Mouse (Mus musculus): ENCODE data around the gene Srl. TPM values are rescaled to one million over a fixed set of nuclear protein-coding genes. Genes with fewer than 3 reads are reported as not detected.

Srl gene
- total and polyA plus RNA-seq, 2 experiments from 2014 or later = 11.6 to 34.4 TPM

GRCm38 (mm10) chr16:4495861-4496260, 45.8 kb downstream of the Srl start:
- Histone ChIP-seq H3K27me3 (ENCODE audit: insufficient read depth, low read length) (no peaks in the 10 kb centered on the region), H3K9me3 (ENCODE audit: low read length) (no peaks in the 10 kb centered on the region), H3K4me3 (ENCODE audit: low read depth, low read length) (no peak overlapping the region), H3K9ac (replicated peaks; ENCODE audit: low read length, poor library complexity, severe bottlenecking) (no peak overlapping the region), H3K36me3 (ENCODE audit: insufficient read depth, low read length) (peaks cover 6% of the 10 kb centered on the region; the same call in 1 of the 2 replicates), H3K27ac (ENCODE audit: low read depth, low read length) (no peak overlapping the region), H3K4me1 (ENCODE audit: insufficient read depth, low read length) (no peaks in the 10 kb centered on the region), H3K4me2 (ENCODE audit: low read depth, low read length, poor library complexity, severe bottlenecking) (no peak overlapping the region)
- TF ChIP-seq CTCF (IDR thresholded peaks at IDR 0.05) = no peak
- WGBS = 82% methylated on average over 5 of the region's 5 CpGs
- DNase-seq (ENCODE audit: low spot score) = no peak
- ATAC-seq (ENCODE audit: low FRiP score) = no peak

GRCm38 (mm10) chr16:4492777-4493563, 48.6 kb downstream of the Srl start:
- ATAC-seq (ENCODE audit: low FRiP score) (no peak), DNase-seq (ENCODE audit: low spot score) (no peak)
- 66% methylated on average over 2 of the region's 2 CpGs for WGBS
- no peaks in the 10 kb centered on the region for H3K4me1 ChIP-seq (ENCODE audit: insufficient read depth, low read length)
- H3K9ac ChIP-seq (replicated peaks; ENCODE audit: low read length, poor library complexity, severe bottlenecking) = no peak overlapping the region
- no peak overlapping the region for H3K4me3 ChIP-seq (ENCODE audit: low read depth, low read length)
- no peaks in the 10 kb centered on the region for H3K27me3 ChIP-seq (ENCODE audit: insufficient read depth, low read length)
- peaks cover 6% of the 10 kb centered on the region; the same call in 1 of the 2 replicates for H3K36me3 ChIP-seq (ENCODE audit: insufficient read depth, low read length)
- H3K4me2 ChIP-seq (ENCODE audit: low read depth, low read length, poor library complexity, severe bottlenecking) = no peak overlapping the region
- H3K27ac ChIP-seq (ENCODE audit: low read depth, low read length) = no peak overlapping the region
- H3K9me3 ChIP-seq (ENCODE audit: low read length) = no peaks in the 10 kb centered on the region
- no peak for TF ChIP-seq CTCF (IDR thresholded peaks at IDR 0.05)

- Histone ChIP-seq H3K36me3 (ENCODE audit: insufficient read depth, low read length) (peaks cover 6% of the 10 kb centered on the region; the same call in 1 of the 2 replicates), H3K27me3 (ENCODE audit: insufficient read depth, low read length) (no peaks in the 10 kb centered on the region), H3K4me3 (ENCODE audit: low read depth, low read length) (no peak overlapping the region), H3K4me2 (ENCODE audit: low read depth, low read length, poor library complexity, severe bottlenecking) (no peak overlapping the region), H3K27ac (ENCODE audit: low read depth, low read length) (no peak overlapping the region), H3K9ac (replicated peaks; ENCODE audit: low read length, poor library complexity, severe bottlenecking) (no peak overlapping the region), H3K9me3 (ENCODE audit: low read length) (no peaks in the 10 kb centered on the region), H3K4me1 (ENCODE audit: insufficient read depth, low read length) (no peaks in the 10 kb centered on the region)
- TF ChIP-seq CTCF (IDR thresholded peaks at IDR 0.05) = peak; percentile 92
- DNase-seq (ENCODE audit: low spot score) (peak; percentile 95), ATAC-seq (ENCODE audit: low FRiP score) (peak; percentile 89)
- WGBS = 70% methylated on average over 11 of the region's 11 CpGs
These were observed 52.4 kb downstream of the Srl start for GRCm38 (mm10) chr16:4489114-4489624.

- DNase-seq (ENCODE audit: low spot score) (no peak), ATAC-seq (ENCODE audit: low FRiP score) (no peak)
- Histone ChIP-seq H3K27me3 (ENCODE audit: insufficient read depth, low read length) (no peaks in the 10 kb centered on the region), H3K4me2 (ENCODE audit: low read depth, low read length, poor library complexity, severe bottlenecking) (no peak overlapping the region), H3K4me3 (ENCODE audit: low read depth, low read length) (no peak overlapping the region), H3K27ac (ENCODE audit: low read depth, low read length) (no peak overlapping the region), H3K4me1 (ENCODE audit: insufficient read depth, low read length) (no peaks in the 10 kb centered on the region), H3K36me3 (ENCODE audit: insufficient read depth, low read length) (peaks cover 11% of the 10 kb centered on the region), H3K9ac (replicated peaks; ENCODE audit: low read length, poor library complexity, severe bottlenecking) (no peak overlapping the region), H3K9me3 (ENCODE audit: low read length) (no peaks in the 10 kb centered on the region)
- 73% methylated on average over 5 of the region's 5 CpGs for WGBS
- TF ChIP-seq CTCF (IDR thresholded peaks at IDR 0.05) = no peak
These were observed 60.9 kb downstream of the Srl start for GRCm38 (mm10) chr16:4480616-4481265.

GRCm38 (mm10) chr16:4477591-4478215, 63.9 kb downstream of the Srl start:
- no peak overlapping the region for H3K4me2 ChIP-seq (ENCODE audit: low read depth, low read length, poor library complexity, severe bottlenecking)
- H3K9me3 ChIP-seq (ENCODE audit: low read length) = no peaks in the 10 kb centered on the region
- H3K4me1 ChIP-seq (ENCODE audit: insufficient read depth, low read length) = 0 out of 2 replicates have a peak, but pooled peaks cover 2% of the 10 kb centered on the region
- peaks cover 8% of the 10 kb centered on the region for H3K36me3 ChIP-seq (ENCODE audit: insufficient read depth, low read length)
- no peak overlapping the region for H3K27ac ChIP-seq (ENCODE audit: low read depth, low read length)
- no peak for ATAC-seq (ENCODE audit: low FRiP score)
- no peak overlapping the region for H3K4me3 ChIP-seq (ENCODE audit: low read depth, low read length)
- no peak overlapping the region for H3K9ac ChIP-seq (replicated peaks; ENCODE audit: low read length, poor library complexity, severe bottlenecking)
- 84% methylated on average over 10 of the region's 10 CpGs for WGBS
- no peaks in the 10 kb centered on the region for H3K27me3 ChIP-seq (ENCODE audit: insufficient read depth, low read length)
- DNase-seq (ENCODE audit: low spot score) = no peak
- TF ChIP-seq CTCF (IDR thresholded peaks at IDR 0.05) = no peak

Data from midbrain, postnatal 0 days (tissue).